Mouse (Mus musculus) myocyte (in vitro differentiated cells): ENCODE results near the gene Mad1l1.

Experiments
- CEBPB ChIP-seq: IDR thresholded peaks from 2 replicates; pipeline ENCODE4 v1.6.1; 2011; ENCODE audit warnings: mild to moderate bottlenecking, moderate library complexity; ENCODE audit not compliant: poor library complexity, insufficient read depth, severe bottlenecking
- E2F4 ChIP-seq: IDR thresholded peaks from one replicate; pipeline ENCODE4 v1.6.1; 2011; ENCODE audit warnings: mild to moderate bottlenecking, control low read depth, moderate library complexity; ENCODE audit not compliant: insufficient read depth
- MAX ChIP-seq: IDR thresholded peaks from one replicate; pipeline ENCODE4 v1.6.1; 2011; ENCODE audit warnings: low read depth, mild to moderate bottlenecking, control low read depth
- MYOD1 ChIP-seq, 3 experiments: IDR thresholded peaks; one replicate each; pipeline ENCODE4 v1.6.1; 2011; ENCODE audit warnings: control low read depth in 2 of 3, low read depth in 2 of 3, mild to moderate bottlenecking in 2 of 3, moderate library complexity in 1 of 3; ENCODE audit not compliant: insufficient read length in 2 of 3, control insufficient read depth in 1 of 3
- MYOG ChIP-seq, 3 experiments: IDR thresholded peaks; one replicate each; pipeline ENCODE4 v1.6.1; 2011; ENCODE audit warnings: control low read depth in 2 of 3, low read depth in 2 of 3, mild to moderate bottlenecking in 2 of 3; ENCODE audit not compliant: insufficient read length in 2 of 3, control insufficient read depth in 1 of 3, insufficient read depth in 1 of 3
- POLR2A ChIP-seq: IDR thresholded peaks from one replicate; pipeline ENCODE4 v1.6.1; 2011; ENCODE audit warnings: low read depth, mild to moderate bottlenecking, control low read depth, moderate library complexity; ENCODE audit not compliant: insufficient read length
- POLR2AphosphoS2 ChIP-seq: IDR thresholded peaks from one replicate; pipeline ENCODE4 v1.6.1; 2011; ENCODE audit warnings: low read depth, control low read depth; ENCODE audit not compliant: insufficient read length
- REST ChIP-seq: IDR thresholded peaks from one replicate; pipeline ENCODE4 v1.6.1; 2011; ENCODE audit warnings: mild to moderate bottlenecking, control low read depth, moderate library complexity; ENCODE audit not compliant: insufficient read depth, insufficient read length
- SRF ChIP-seq: IDR thresholded peaks from one replicate; pipeline ENCODE4 v1.6.1; 2011; ENCODE audit warnings: low read depth; ENCODE audit not compliant: control insufficient read depth, insufficient read length
- TCF12 ChIP-seq: IDR thresholded peaks from one replicate; pipeline ENCODE4 v1.6.1; 2011; ENCODE audit warnings: mild to moderate bottlenecking, control low read depth; ENCODE audit not compliant: poor library complexity, insufficient read depth, severe bottlenecking
- TCF3 ChIP-seq: IDR thresholded peaks from one replicate; pipeline ENCODE4 v1.6.1; 2011; ENCODE audit warnings: low read depth, control low read depth; ENCODE audit not compliant: insufficient read length
- USF1 ChIP-seq: IDR thresholded peaks from one replicate; pipeline ENCODE4 v1.6.1; 2011; ENCODE audit warnings: low read depth, mild to moderate bottlenecking, control low read depth, moderate library complexity

GRCm38 (mm10) chr5:140135734-140136625, 185.4 kb downstream of the Mad1l1 start:
- TF ChIP-seq E2F4 (no peak), MYOD1 (IDR thresholded peaks at IDR 0.05; ENCODE audit: control insufficient read depth in 1 of 3, insufficient read length in 2 of 3, low read depth in 2 of 3) (peak in 1 of 3 experiments; percentile 77), POLR2A (no peak), MAX (no peak), TCF12 (no peak), MYOG (IDR thresholded peaks at IDR 0.05; ENCODE audit: control insufficient read depth in 1 of 3, insufficient read depth in 1 of 3, insufficient read length in 2 of 3, low read depth in 2 of 3) (peak in 1 of 3 experiments; percentile 27), USF1 (no peak), POLR2AphosphoS2 (no peak), TCF3 (no peak), REST (no peak), SRF (no peak), CEBPB (no peak)
